Mouse (Mus musculus) MEL (cell line): ENCODE measurements around the gene Ap1s3.

Source experiments
- POLR2A ChIP-seq, 2 experiments: IDR thresholded peaks; 2 replicates each; pipeline ENCODE4 v1.6.1; 2011 to 2012; ENCODE audit warnings: low read length in 2 of 2, mild to moderate bottlenecking in 2 of 2, control low read depth in 1 of 2, improper control_type of control experiment in 1 of 2, low read depth in 1 of 2, moderate library complexity in 1 of 2; ENCODE audit not compliant: control insufficient read depth in 1 of 2, insufficient read depth in 1 of 2, poor library complexity in 1 of 2
- ZMIZ1 ChIP-seq: IDR thresholded peaks from 2 replicates; pipeline ENCODE4 v1.6.1; 2012; ENCODE audit warnings: low read depth, mild to moderate bottlenecking, inconsistent platforms, low read length, improper control_type of control experiment, moderate library complexity

DNA sequence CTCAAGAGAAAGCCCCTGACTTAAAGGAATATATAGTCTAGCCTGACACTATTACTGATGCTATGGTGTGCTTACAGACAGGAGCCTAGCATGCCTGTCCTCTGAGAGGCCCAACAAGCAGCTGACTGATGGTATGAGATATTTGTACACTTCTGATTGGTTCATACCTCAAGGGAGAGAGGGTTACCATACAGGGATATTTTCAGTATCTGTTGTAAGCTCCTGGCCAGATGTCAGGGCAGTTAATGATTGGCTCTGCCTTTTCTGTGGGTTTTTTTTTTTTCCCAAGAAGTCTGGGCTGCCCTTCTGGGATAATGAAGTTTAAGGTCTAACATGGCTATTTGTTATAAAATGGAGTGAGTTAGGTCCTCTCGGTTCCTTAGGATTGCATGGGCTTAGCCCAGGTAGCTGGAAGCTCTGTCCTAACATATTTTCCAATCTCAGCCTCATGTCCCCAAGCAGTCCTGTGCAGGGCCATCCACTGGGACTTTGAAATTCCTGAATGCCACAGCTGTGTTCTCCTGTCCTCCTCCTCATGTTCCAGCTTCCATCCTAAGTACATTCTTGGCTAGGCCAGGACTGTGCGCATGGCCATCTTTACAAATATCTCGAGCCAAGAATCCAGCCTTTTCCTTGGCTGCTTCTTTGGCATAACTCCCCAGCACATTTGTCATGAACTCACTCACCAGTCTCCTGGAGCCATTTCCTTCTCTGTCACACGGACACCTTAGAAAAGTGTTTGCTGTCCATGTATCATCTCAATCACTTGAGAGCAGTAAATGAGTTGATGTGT is 81.6 kb downstream of the Ap1s3 start:
- TF ChIP-seq ZMIZ1, result no peak
- no peak for TF ChIP-seq POLR2A (IDR thresholded peaks at IDR 0.05; ENCODE audit: control insufficient read depth in 1 of 2, insufficient read depth in 1 of 2, low read depth in 1 of 2, low read length in 2 of 2, poor library complexity in 1 of 2)
